Mouse (Mus musculus) kidney, embryonic 15.5 days (tissue): ENCODE data around the gene Slc6a6. TPM values are rescaled to one million over a fixed set of nuclear protein-coding genes. Genes with fewer than 3 reads are reported as not detected.

Experiments
- ATAC-seq: fragments of 200-750 bp; cut with Nextera tagmentation; replicated peaks from 2 replicates; pipeline ENCODE4 v1.8.0; 2017; ENCODE audit warnings: moderate TSS enrichment; ENCODE audit not compliant: low FRiP score
- H3K27ac ChIP-seq: fragments of 300-500 bp; sonication (generic); 2 replicates; pipeline ENCODE4 v1.5.1; 2015; ENCODE audit warnings: mild to moderate bottlenecking, inconsistent platforms
- H3K27me3 ChIP-seq: fragments of 300-500 bp; sonication (generic); 2 replicates; pipeline ENCODE4 v1.6.1; 2015; ENCODE audit warnings: inconsistent platforms
- H3K36me3 ChIP-seq: fragments of 300-500 bp; sonication (generic); 2 replicates; pipeline ENCODE4 v1.6.1; 2015; ENCODE audit warnings: inconsistent platforms
- H3K4me1 ChIP-seq: fragments of 300-500 bp; sonication (generic); 2 replicates; pipeline ENCODE4 v1.6.1; 2015; ENCODE audit warnings: inconsistent platforms
- H3K4me2 ChIP-seq: fragments of 300-500 bp; sonication (generic); 2 replicates; pipeline ENCODE4 v1.6.1; 2015; ENCODE audit warnings: moderate library complexity, mild to moderate bottlenecking, inconsistent platforms
- H3K4me3 ChIP-seq: fragments of 300-500 bp; sonication (generic); replicated peaks from 2 replicates; pipeline ENCODE4 v1.5.1; 2015; ENCODE audit warnings: mild to moderate bottlenecking, inconsistent platforms
- H3K9ac ChIP-seq: fragments of 300-500 bp; sonication (generic); 2 replicates; pipeline ENCODE4 v1.6.1; 2015; ENCODE audit warnings: mild to moderate bottlenecking, inconsistent platforms
- H3K9me3 ChIP-seq: fragments of 300-500 bp; sonication (generic); replicated peaks from 2 replicates; pipeline ENCODE4 v1.6.1; 2016; ENCODE audit warnings: inconsistent platforms
- WGBS: fragments of 180-500 bp; shearing (Covaris S2); methylation state at CpG from one replicate; pipeline ENCODE4 v1.1.7; 2015; ENCODE audit warnings: mixed read lengths; 5-methylcytosine and 5-hydroxymethylcytosine counted together
- polyA plus RNA-seq: library from polyadenylated mRNA; unstranded; fragments of >200 nt; fragmentation: Nextera tagmentation; extraction: Ambion mirVana; gene quantifications from 2 replicates; pipeline ENCODE4 v1.2.1, GENCODE M21; 2015

The Slc6a6 gene
- polyA plus RNA-seq, 1 experiment from 2014 or later: 87.2 TPM

DNA sequence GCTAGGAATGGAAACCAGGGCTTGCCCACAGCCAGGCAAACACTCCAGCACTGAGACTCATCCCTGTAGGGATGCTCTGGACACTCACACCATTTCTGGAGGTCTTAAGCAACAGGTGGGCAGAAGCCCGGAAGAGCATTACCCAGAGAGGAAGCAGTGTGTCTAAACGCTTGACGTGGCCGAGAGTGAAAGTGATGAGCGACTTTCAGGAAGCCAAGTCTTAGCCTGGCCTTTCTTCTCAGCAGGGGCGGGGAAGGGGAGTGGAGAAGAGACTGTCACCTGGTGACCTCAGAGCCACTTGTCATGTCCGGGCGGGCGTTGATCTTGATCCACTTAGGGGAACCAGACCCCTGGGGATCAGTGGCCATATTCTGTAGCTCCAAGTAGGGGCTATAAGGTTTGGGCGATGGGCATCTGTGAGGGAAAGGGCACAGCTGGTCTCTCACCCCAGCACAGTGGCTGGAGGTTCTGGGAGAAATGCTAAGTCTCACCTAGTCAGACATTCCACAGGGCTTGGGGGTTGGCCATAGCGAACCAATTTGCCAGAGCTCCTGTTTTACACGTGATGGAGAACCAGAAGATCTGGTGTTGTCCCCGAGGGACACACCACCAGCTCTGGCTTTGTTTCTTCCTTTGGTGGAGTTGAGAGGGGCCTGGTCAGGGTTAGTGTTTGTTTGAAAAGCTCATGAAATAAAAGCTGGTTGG lies 22.4 kb downstream of the Slc6a6 start:
- Histone ChIP-seq H3K27ac (peak overlapping the region; percentile 48; the same call in 1 of the 2 replicates), H3K9me3 (no peaks in the 10 kb centered on the region), H3K9ac (no peak overlapping the region), H3K4me3 (no peak overlapping the region), H3K4me2 (no peak overlapping the region), H3K27me3 (no peaks in the 10 kb centered on the region), H3K4me1 (peaks cover 39% of the 10 kb centered on the region), H3K36me3 (peaks cover 68% of the 10 kb centered on the region)
- peak; percentile 23 for ATAC-seq
- 38% methylated on average over 13 of the region's 13 CpGs for WGBS

DNA sequence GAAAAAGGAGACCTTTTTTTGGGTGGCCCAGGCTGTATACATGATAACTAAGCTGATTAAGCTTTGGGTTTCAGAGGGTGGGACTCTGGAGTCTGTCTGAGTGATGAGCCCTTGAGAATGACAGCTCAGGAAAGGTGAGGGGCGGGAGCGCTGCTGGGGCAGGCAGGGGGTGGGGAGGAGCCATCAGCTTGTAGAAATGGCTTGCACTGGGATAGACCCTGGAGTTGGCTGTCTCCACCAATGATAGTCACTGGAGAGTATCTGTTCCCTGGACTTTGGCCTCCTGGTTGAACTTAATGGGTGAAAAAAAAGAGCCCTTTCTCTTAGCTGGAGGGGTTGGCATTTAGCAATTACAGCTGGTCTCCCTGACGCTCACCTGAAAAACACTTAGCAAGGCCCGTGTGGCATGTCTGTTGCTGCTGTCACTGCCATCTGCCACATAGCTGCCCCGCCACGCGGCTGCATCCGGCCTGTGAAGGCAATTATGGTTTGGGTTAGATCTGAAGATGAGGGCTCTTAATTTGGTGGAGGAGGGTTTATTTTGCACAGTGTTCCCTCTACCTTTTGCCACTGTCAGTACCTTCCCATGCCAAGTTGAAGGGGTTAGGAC lies 23.5 kb downstream of the Slc6a6 start:
- WGBS: 81% methylated on average over 8 of the region's 8 CpGs
- peaks cover 67% of the 10 kb centered on the region for H3K36me3 ChIP-seq
- ATAC-seq: peak; percentile 66
- peak overlapping the region; percentile 54; the same call in 1 of the 2 replicates for H3K27ac ChIP-seq
- no peak overlapping the region for H3K4me3 ChIP-seq
- H3K9ac ChIP-seq: no peak overlapping the region
- no peaks in the 10 kb centered on the region for H3K27me3 ChIP-seq
- H3K4me1 ChIP-seq: peaks cover 43% of the 10 kb centered on the region
- H3K9me3 ChIP-seq: no peaks in the 10 kb centered on the region
- no peak overlapping the region for H3K4me2 ChIP-seq

DNA sequence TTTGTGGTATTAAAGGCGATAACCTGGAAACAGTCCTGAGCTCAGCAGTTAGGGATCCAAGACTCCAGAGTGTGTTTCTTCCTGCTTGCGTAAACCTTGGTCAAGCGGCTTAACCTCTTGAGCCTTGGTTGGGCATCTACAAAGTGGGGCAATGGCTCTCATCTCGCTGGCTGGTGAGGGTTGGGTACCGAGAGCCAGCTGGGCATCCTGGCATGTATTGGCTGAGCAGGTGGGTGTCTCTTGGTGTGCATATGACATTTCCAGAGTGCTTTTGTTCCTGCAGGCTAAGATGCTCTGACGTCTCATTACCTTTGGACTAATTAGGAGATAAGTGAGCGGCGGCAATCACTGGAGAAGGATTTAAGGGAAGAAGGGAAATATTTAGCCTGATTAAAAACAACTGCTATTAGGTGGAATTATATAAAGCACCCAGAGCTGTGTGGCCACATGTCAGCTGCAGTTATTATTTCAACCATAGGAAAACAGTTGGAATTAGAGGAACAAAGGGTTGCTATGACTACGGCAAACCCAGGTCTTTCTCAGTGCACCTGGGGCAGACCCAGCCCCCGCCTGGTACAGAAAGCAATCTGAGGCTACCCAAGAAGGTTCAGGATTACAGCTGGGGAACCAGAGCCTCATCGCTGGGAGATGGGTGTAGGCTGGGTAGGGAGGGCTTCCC lies 24.2 kb downstream of the Slc6a6 start:
- ATAC-seq: no peak
- Histone ChIP-seq H3K36me3 (peaks cover 60% of the 10 kb centered on the region), H3K4me2 (no peak overlapping the region), H3K9me3 (no peaks in the 10 kb centered on the region), H3K27me3 (no peaks in the 10 kb centered on the region), H3K4me3 (no peak overlapping the region), H3K9ac (no peak overlapping the region), H3K27ac (peak overlapping the region; percentile 54; the same call in 1 of the 2 replicates), H3K4me1 (peaks cover 46% of the 10 kb centered on the region)
- WGBS: 94% methylated on average over 11 of the region's 11 CpGs

DNA sequence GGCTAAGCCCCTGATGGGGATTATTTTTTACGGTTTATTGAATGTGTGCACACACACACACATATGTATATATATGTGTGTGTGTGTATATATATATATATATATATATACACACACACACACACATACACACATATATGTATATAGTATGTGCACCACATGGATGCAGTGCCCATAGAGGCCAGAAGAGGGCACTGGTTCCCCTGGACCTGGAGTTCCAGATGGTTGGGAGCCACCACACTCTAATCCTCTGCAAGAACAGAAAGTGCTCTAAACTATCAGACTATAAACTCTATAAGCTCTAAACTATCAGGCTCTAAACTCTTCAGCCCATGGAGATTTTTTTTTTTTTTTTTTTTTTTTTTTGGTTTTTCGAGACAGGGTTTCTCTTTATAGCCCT lies 25.1 kb downstream of the Slc6a6 start:
- Histone ChIP-seq H3K27ac (no peak overlapping the region), H3K4me1 (peaks cover 55% of the 10 kb centered on the region), H3K9ac (no peak overlapping the region), H3K9me3 (no peaks in the 10 kb centered on the region), H3K4me3 (no peak overlapping the region), H3K27me3 (no peaks in the 10 kb centered on the region), H3K4me2 (no peak overlapping the region), H3K36me3 (peaks cover 58% of the 10 kb centered on the region)
- ATAC-seq: no peak
- WGBS: 100% methylated on average over 2 of the region's 2 CpGs

DNA sequence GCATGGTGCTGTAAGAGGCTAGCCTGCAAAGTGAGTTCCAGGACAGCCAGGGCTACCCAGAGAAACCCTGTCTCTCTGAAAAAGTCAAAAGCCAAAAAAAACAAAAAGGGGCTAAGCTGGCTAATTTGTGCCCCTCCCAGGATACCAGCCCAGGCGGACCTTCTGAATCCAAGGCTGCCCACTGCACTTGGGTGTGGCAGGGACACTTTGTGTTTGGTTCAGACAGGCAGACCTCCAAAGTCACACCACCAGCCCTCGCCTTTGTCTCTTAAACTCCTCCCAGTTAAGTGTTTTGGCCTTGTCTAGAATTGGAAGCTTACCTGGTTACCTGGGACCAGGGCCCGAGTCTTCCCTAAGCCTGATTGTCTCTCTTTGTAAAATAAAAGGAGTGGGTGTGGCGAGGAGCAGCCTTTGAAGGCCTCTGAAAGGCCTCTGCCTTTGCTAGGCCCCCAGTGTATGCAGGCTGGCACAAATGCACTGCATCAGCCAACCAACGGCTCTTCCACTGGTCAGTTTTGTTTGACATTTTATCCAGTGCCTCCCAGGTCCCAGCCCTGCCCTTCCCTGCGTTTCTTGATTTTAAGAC lies 26.6 kb downstream of the Slc6a6 start:
- Histone ChIP-seq H3K4me2 (no peak overlapping the region), H3K9ac (no peak overlapping the region), H3K27ac (no peak overlapping the region), H3K4me3 (no peak overlapping the region), H3K36me3 (peaks cover 53% of the 10 kb centered on the region), H3K27me3 (no peaks in the 10 kb centered on the region), H3K4me1 (peaks cover 50% of the 10 kb centered on the region), H3K9me3 (no peaks in the 10 kb centered on the region)
- WGBS: 65% methylated on average over 6 of the region's 6 CpGs
- ATAC-seq: no peak

DNA sequence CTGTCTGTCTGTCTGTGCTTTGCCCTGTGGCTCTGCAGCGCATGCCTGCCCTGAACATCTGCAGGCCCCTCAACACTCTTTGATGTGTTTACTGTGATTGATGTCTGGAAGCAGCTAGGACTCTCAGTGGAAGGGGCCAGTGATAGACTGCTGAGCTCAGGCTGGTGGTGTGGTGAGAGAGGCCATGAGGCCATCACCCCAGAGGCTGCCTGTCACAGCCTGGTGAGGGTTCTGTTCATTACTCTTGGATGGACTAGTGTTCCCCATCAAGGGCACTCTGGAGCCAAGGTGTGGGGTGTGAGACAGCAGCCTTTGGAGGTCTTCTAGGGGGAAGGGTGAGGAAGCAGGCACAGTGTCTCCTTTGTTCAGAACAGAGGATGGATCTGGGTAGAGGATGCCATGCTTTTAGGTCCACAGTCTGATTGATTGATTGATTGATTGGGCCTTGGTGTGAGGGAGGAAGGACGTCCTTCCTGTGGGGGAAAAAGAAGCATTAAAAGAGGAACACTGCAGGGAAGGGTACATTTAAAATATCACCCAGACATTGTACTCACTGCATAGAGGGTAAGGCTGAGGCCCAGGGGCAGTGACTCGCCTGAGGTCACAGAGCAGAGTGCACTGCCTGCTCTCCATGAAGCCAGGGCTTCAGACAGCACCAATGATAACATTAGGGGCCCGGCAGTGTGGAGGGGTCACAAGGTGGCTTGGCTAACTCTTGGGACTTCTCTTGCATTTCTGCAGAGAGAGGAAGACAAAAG lies 28.4 kb downstream of the Slc6a6 start:
- H3K36me3 ChIP-seq: peaks cover 50% of the 10 kb centered on the region
- no peaks in the 10 kb centered on the region for H3K9me3 ChIP-seq
- H3K4me2 ChIP-seq: no peak overlapping the region
- ATAC-seq: peak; percentile 22; the same call in 1 of the 2 replicates
- 0 out of 2 replicates have a peak overlapping the region, but pooled peaks have one; percentile 0 for H3K9ac ChIP-seq
- H3K4me3 ChIP-seq: no peak overlapping the region
- peak overlapping the region; percentile 78 for H3K27ac ChIP-seq
- no peaks in the 10 kb centered on the region for H3K27me3 ChIP-seq
- H3K4me1 ChIP-seq: peaks cover 33% of the 10 kb centered on the region
- 23% methylated on average over 4 of the region's 4 CpGs for WGBS

DNA sequence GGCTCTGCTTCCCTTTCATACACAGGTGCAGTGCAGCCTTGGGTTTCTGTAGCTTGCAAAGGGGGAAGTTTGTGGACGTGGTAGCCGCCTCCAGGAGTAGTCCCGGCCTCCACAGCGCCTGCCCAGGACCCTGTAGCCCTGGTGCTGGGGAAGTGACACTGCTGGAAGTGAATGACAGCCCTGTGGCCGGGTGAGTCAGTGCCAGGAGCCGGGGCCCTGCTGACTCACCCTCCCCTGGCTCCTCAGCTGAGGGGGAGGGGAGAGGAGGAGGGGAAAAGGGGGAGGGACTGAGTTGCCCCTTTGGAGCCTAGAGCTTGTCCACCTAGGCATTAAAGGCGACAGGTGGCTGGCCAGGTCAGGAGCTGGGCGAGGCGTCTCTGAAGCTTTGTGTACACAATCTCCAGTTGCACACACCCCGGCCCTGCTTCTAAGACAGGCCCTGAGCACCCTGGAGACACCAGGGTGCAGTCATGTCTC lies 29.0 kb downstream of the Slc6a6 start:
- Histone ChIP-seq H3K27me3 (no peaks in the 10 kb centered on the region), H3K9ac (0 out of 2 replicates have a peak overlapping the region, but pooled peaks have one; percentile 17), H3K4me2 (peak overlapping the region; percentile 5; the same call in 1 of the 2 replicates), H3K4me3 (no peak overlapping the region), H3K36me3 (peaks cover 45% of the 10 kb centered on the region), H3K9me3 (no peaks in the 10 kb centered on the region), H3K27ac (peak overlapping the region; percentile 78), H3K4me1 (peaks cover 27% of the 10 kb centered on the region)
- 10% methylated on average over 10 of the region's 10 CpGs for WGBS
- peak; percentile 85 for ATAC-seq

DNA sequence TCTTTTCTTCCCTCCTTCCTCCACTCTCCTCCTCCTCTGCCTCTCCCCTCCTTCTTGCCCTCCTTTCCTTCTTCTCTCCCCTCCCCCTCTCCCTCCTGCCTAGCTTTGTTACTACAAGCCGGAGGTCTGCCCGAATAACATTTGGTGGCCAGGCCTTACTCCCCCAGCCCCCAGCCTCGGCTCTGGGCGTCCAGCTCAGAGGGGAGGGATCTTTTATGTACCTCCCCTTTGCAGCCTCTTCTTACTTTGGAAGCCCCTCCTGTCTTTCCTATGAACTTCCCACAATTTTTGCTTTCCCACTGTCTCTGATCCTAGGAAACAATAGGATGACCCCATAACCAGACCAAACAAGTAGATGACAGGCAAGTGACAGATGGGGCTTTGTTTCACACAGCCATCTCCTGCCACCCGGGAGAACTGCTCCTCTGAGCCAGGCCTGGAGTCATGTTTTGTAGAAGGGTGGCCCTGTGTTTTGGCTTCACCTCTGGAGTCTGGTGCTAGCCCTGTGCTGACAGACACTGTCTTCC lies 29.6 kb downstream of the Slc6a6 start:
- 3% methylated on average over 5 of the region's 5 CpGs for WGBS
- Histone ChIP-seq H3K4me2 (peak overlapping the region; percentile 5; the same call in 1 of the 2 replicates), H3K9ac (0 out of 2 replicates have a peak overlapping the region, but pooled peaks have one; percentile 17), H3K27me3 (no peaks in the 10 kb centered on the region), H3K27ac (peak overlapping the region; percentile 78), H3K4me1 (peaks cover 31% of the 10 kb centered on the region), H3K4me3 (no peak overlapping the region), H3K9me3 (no peaks in the 10 kb centered on the region), H3K36me3 (peaks cover 40% of the 10 kb centered on the region)
- ATAC-seq: peak; percentile 41; the same call in 1 of the 2 replicates

DNA sequence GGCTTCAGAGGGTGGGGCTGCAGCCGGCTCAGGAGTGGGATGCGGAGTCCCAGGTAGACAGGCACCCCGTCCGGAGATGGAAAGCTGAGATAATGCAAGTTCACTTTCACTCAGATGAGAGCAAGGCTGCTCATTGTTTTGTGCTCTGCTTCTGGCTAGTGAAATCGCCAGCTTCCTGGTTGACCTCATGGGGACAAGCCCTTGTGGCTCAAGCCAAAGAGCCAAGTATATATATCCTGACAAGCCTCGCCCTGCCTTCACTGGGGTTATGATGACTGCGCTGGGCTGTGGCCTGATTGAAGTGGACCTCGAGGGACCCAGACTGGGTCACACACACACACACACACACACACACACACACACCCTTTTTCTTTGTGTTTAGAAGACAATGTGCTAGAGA lies 31.2 kb downstream of the Slc6a6 start:
- WGBS: 77% methylated on average over 8 of the region's 8 CpGs
- ATAC-seq: no peak
- H3K36me3 ChIP-seq: peaks cover 34% of the 10 kb centered on the region
- H3K4me1 ChIP-seq: peaks cover 47% of the 10 kb centered on the region
- no peak overlapping the region for H3K4me2 ChIP-seq
- no peaks in the 10 kb centered on the region for H3K9me3 ChIP-seq
- H3K27me3 ChIP-seq: no peaks in the 10 kb centered on the region
- H3K9ac ChIP-seq: no peak overlapping the region
- H3K27ac ChIP-seq: no peak overlapping the region
- no peak overlapping the region for H3K4me3 ChIP-seq

DNA sequence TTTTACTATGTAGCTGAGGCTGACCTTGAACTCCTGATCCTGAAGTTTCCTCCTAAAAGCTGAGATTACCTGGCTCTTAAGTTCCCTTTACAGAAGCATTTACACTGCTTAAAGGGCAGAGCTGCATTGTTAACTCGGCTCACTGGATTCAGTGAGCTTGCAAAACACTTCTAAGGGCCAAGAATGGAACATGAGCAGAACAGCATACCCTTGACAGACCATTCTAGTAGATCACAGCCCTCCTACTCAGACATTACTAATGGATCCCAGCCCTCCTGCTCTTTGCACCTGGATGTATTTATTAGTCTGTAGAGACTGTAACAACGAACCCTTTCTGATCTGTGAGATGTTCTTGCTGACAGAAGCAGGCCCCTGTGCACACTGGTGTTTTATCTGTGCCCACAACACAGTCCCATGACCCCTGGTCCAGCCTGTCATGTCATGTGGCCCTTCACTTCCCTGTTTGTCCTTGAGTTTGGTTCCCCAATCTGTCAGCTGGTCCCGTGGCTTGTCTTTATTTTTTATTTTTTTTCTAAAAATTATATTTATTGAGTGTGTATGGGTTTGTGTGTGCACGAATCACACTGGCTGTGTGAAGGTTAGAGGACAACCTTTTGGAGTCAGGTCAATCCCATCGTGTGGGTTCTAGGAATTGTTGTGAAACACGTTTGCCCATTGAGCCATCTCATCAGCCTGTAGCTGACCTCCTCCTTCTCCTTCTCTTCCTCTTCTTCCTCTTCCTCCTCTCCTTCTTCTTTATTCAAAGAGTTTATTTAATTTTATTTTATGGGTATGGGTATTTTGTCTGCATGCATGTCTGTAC lies 32.3 kb downstream of the Slc6a6 start:
- peaks cover 58% of the 10 kb centered on the region for H3K4me1 ChIP-seq

More for the DNA sequence above, 32.3 kb downstream of the Slc6a6 start:
- Histone ChIP-seq H3K9me3 (no peaks in the 10 kb centered on the region), H3K4me3 (no peak overlapping the region), H3K36me3 (peaks cover 33% of the 10 kb centered on the region), H3K27ac (no peak overlapping the region; the same call in 1 of the 2 replicates), H3K4me2 (no peak overlapping the region), H3K27me3 (no peaks in the 10 kb centered on the region), H3K9ac (no peak overlapping the region)
- 69% methylated on average over 6 of the region's 6 CpGs for WGBS
- ATAC-seq: no peak
